Mouse (Mus musculus) E14TG2a.4 (cell line): ENCODE data around the gene Dusp1.
A peak's percentile ranks its signal among the peaks of the same experiment; 100 is the strongest.

Experiments
- H3K27me3 ChIP-seq: 2 replicates; pipeline ENCODE4 v1.6.1; 2014; ENCODE audit warnings: low read length, control low read depth; ENCODE audit not compliant: insufficient read depth
- H3K36me3 ChIP-seq: 2 replicates; pipeline ENCODE4 v1.6.1; 2014; ENCODE audit warnings: low read length, control low read depth; ENCODE audit not compliant: insufficient read depth
- H3K4me1 ChIP-seq: replicated peaks from 2 replicates; pipeline ENCODE4 v1.6.1; 2014; ENCODE audit warnings: low read depth, low read length, control low read depth
- H3K4me3 ChIP-seq: replicated peaks from 2 replicates; pipeline ENCODE4 v1.5.1; 2014; ENCODE audit warnings: mild to moderate bottlenecking, low read length
- H3K9me3 ChIP-seq: 2 replicates; pipeline ENCODE4 v1.6.1; 2014; ENCODE audit warnings: low read length, control low read depth
- CTCF ChIP-seq: conservative IDR thresholded peaks from 2 replicates; pipeline ENCODE4 v1.5.1; 2014; ENCODE audit warnings: low read length
- NANOG ChIP-seq: IDR thresholded peaks from 2 replicates; pipeline ENCODE4 v1.6.1; 2014; ENCODE audit warnings: borderline replicate concordance, low read length, mixed read lengths
- POU5F1 ChIP-seq: IDR thresholded peaks from 2 replicates; pipeline ENCODE4 v1.6.1; 2014; ENCODE audit warnings: low read length, borderline replicate concordance

Dusp1 gene

GRCm38 (mm10) chr17:26572265-26572664, 10.3 kb upstream of the Dusp1 start:
- TF ChIP-seq POU5F1, result no peak
- TF ChIP-seq CTCF, result no peak
- TF ChIP-seq NANOG, result no peak
- no peak overlapping the region for H3K4me3 ChIP-seq
- H3K9me3 ChIP-seq, result no peaks in the 10 kb centered on the region
- H3K4me1 ChIP-seq, result peaks cover 76% of the 10 kb centered on the region
- H3K27me3 ChIP-seq, result no peaks in the 10 kb centered on the region
- peaks cover 99% of the 10 kb centered on the region for H3K36me3 ChIP-seq

DNA sequence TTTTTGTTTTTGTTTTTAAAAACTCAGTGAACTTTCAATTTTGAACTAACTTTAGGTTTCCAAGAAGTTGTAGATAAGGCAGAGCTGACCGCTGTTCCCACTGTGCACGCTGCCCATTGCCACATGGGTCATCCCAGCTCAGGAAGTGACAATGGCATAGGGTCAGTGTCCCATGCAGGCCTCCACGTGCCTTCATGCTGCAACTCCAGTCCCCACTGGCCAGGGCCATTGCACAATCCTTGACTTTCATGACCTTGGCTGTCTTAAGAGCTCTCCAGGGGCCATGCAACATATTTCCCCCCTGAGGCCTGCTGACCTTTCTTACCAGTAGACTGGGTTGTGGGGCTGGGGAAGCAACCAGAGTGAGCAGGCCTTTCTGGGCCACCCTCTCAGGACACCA, 9.4 kb upstream of the Dusp1 start:
- Histone ChIP-seq H3K9me3 (no peaks in the 10 kb centered on the region), H3K36me3 (peaks cover 98% of the 10 kb centered on the region), H3K27me3 (no peaks in the 10 kb centered on the region), H3K4me1 (peaks cover 70% of the 10 kb centered on the region), H3K4me3 (no peak overlapping the region)
- no peak for TF ChIP-seq CTCF
- no peak for TF ChIP-seq POU5F1
- no peak for TF ChIP-seq NANOG

GRCm38 (mm10) chr17:26570651-26571118, 8.8 kb upstream of the Dusp1 start:
- peaks cover 96% of the 10 kb centered on the region for H3K36me3 ChIP-seq
- TF ChIP-seq POU5F1, result no peak
- no peak for TF ChIP-seq NANOG
- peaks cover 63% of the 10 kb centered on the region for H3K4me1 ChIP-seq
- H3K9me3 ChIP-seq, result no peaks in the 10 kb centered on the region
- no peak overlapping the region for H3K4me3 ChIP-seq
- no peaks in the 10 kb centered on the region for H3K27me3 ChIP-seq

- Histone ChIP-seq H3K9me3 (no peaks in the 10 kb centered on the region), H3K36me3 (peaks cover 93% of the 10 kb centered on the region), H3K4me3 (no peak overlapping the region), H3K27me3 (no peaks in the 10 kb centered on the region), H3K4me1 (peaks cover 61% of the 10 kb centered on the region)
- no peak for TF ChIP-seq CTCF
- TF ChIP-seq NANOG, result no peak
Measured at GRCm38 (mm10) chr17:26569594-26570350, 7.8 kb upstream of the Dusp1 start.

DNA sequence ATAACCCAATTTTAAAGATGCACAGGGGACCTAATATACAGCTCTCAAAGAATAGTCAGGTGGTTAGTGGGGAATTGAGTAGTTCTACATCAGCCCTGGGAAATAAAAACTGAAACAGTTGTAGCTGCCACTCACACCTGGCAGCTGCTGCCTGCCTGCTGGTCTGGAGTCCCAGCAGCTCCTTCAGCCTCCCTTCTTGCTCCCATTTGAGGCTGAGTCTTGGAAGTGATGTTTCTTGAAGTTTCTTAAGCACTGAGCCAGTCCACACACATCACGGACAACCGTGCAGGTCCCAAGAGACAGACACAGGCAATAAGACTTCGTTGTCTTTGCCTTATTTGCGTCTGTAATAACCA, 5.9 kb upstream of the Dusp1 start:
- Histone ChIP-seq H3K36me3 (peaks cover 90% of the 10 kb centered on the region), H3K9me3 (no peaks in the 10 kb centered on the region), H3K4me3 (no peak overlapping the region), H3K27me3 (no peaks in the 10 kb centered on the region), H3K4me1 (peaks cover 63% of the 10 kb centered on the region)
- TF ChIP-seq CTCF (no peak), NANOG (no peak), POU5F1 (no peak)

DNA sequence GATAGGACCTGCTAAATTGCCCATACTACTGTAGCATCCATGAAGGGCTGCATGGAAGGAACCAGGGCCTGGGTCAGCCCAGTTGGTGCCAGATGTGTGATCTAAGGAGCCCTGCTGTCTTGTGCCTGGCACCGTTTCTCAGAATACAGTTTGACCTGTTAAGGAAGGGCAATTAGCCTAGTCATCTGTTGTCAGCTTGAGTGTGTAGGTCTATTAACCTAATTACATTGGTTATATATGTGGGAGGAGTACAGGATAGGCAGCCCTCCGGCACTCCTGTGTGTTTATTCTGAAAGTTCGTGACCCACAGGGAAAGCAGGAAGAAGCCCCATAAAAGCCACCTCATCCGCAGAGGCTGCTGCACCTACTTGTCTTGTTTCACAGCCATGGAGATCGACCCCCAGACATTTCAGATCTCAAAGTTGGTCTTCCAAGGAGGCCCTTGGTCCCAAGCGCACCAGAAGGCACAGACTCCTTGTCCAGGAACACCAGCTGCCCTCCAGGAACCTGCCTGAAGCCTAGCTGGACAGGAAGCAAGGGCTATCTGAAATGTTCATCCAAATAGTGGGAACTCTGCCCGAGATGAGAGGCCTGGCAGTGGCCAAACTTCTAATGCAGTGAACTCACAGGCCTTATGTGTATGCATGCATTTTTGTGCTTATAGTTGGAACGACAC, 5.4 kb upstream of the Dusp1 start:
- no peak for TF ChIP-seq NANOG
- TF ChIP-seq POU5F1, result no peak
- TF ChIP-seq CTCF, result no peak
- Histone ChIP-seq H3K4me1 (peaks cover 63% of the 10 kb centered on the region), H3K27me3 (no peaks in the 10 kb centered on the region), H3K9me3 (no peaks in the 10 kb centered on the region), H3K36me3 (peaks cover 84% of the 10 kb centered on the region), H3K4me3 (no peak overlapping the region)

DNA sequence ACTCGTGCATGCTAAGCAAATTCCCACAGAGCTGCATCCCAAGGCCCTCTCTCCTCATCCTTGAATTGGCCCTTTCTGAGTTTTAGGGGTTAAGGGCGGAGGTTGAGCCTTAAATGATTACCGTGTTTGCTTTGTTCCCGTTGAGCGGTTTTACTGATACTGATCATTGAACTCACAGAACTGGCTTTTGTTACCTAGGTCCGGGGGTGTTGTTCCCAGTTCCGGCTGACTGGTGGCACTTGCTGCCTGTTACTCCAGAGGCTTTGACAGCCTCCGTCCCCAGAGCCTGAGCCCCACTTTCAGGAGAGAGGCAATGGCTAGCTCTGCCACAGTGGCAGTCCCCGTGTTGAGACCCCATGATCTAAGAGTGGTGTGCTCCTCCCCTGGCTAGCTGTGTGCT, 2.5 kb upstream of the Dusp1 start:
- Histone ChIP-seq H3K4me3 (peak overlapping the region; percentile 8; the same call in 1 of the 2 replicates), H3K9me3 (no peaks in the 10 kb centered on the region), H3K36me3 (peaks cover 57% of the 10 kb centered on the region), H3K27me3 (no peaks in the 10 kb centered on the region), H3K4me1 (peaks cover 57% of the 10 kb centered on the region)
- TF ChIP-seq POU5F1 (no peak), NANOG (peak; percentile 21; the same call in 1 of the 2 replicates), CTCF (no peak)

- Histone ChIP-seq H3K27me3 (no peaks in the 10 kb centered on the region), H3K4me1 (peaks cover 57% of the 10 kb centered on the region), H3K9me3 (no peaks in the 10 kb centered on the region), H3K36me3 (peaks cover 48% of the 10 kb centered on the region), H3K4me3 (peak overlapping the region; percentile 85)
- TF ChIP-seq NANOG (no peak), CTCF (no peak), POU5F1 (no peak)
Measured at GRCm38 (mm10) chr17:26563476-26563875, 1.5 kb upstream of the Dusp1 start.
